Mouse (Mus musculus) intestine, embryonic 16.5 days (tissue): Measurements from ENCODE around the gene Ankrd28. TPM values are rescaled to one million over a fixed set of nuclear protein-coding genes. Genes with fewer than 3 reads are reported as not detected.
"Not testable (repeated sequence)": the region's sequence is repeated elsewhere in the genome, so short reads cannot be mapped to it uniquely, and the experiment has no call there.

Experiments
- ATAC-seq: fragments of 200-750 bp; cut with Nextera tagmentation; 2 replicates; pipeline ENCODE4 v1.8.0; 2017; ENCODE audit warnings: moderate TSS enrichment, moderate library complexity
- H3K27ac ChIP-seq: fragments of 300-500 bp; sonication (generic); 2 replicates; pipeline ENCODE4 v1.5.1; 2014; ENCODE audit warnings: mild to moderate bottlenecking, low read length
- H3K27me3 ChIP-seq: fragments of 300-500 bp; sonication (generic); replicated peaks from 2 replicates; pipeline ENCODE4 v1.6.1; 2014; ENCODE audit warnings: low read length, control low read depth, mixed read lengths; ENCODE audit not compliant: control insufficient read depth, insufficient read depth
- H3K36me3 ChIP-seq: fragments of 300-500 bp; sonication (generic); 2 replicates; pipeline ENCODE4 v1.6.1; 2014; ENCODE audit warnings: low read length, control low read depth; ENCODE audit not compliant: control insufficient read depth, insufficient read depth
- H3K4me1 ChIP-seq: fragments of 300-500 bp; sonication (generic); 2 replicates; pipeline ENCODE4 v1.6.1; 2014; ENCODE audit warnings: low read length, control low read depth, mixed read lengths; ENCODE audit not compliant: control insufficient read depth, insufficient read depth
- H3K4me2 ChIP-seq: fragments of 300-500 bp; sonication (generic); 2 replicates; pipeline ENCODE4 v1.6.1; 2014; ENCODE audit warnings: low read depth, low read length, control low read depth
- H3K4me3 ChIP-seq: fragments of 300-500 bp; sonication (generic); 2 replicates; pipeline ENCODE4 v1.5.1; 2014; ENCODE audit warnings: mild to moderate bottlenecking, low read length
- H3K9ac ChIP-seq: fragments of 300-500 bp; sonication (generic); 2 replicates; pipeline ENCODE4 v1.6.1; 2014; ENCODE audit warnings: low read depth, low read length
- H3K9me3 ChIP-seq: fragments of 300-500 bp; sonication (generic); 2 replicates; pipeline ENCODE4 v1.6.1; 2016; ENCODE audit warnings: low read length, control low read depth; ENCODE audit not compliant: control insufficient read depth
- WGBS: fragments of 180-500 bp; shearing (Covaris S2); extraction: QIAGEN DNeasy Blood & Tissue Kit; methylation state at CpG from one replicate; pipeline ENCODE4 v1.1.7; 2014; 5-methylcytosine and 5-hydroxymethylcytosine counted together
- polyA plus RNA-seq: library from polyadenylated mRNA; unstranded; fragments of >200 nt; fragmentation: Nextera tagmentation; extraction: Ambion mirVana; gene quantifications from 2 replicates; pipeline ENCODE4 v1.2.1, GENCODE M21; 2015

The Ankrd28 gene
- polyA plus RNA-seq, 1 experiment from 2014 or later = 5.1 TPM

GRCm38 (mm10) chr14:31781309-31782049 is 49.0 kb downstream of the Ankrd28 start:
- Histone ChIP-seq H3K27me3 (no peaks in the 10 kb centered on the region), H3K4me3 (peak overlapping the region; percentile 33), H3K27ac (peak overlapping the region; percentile 84), H3K36me3 (no peaks in the 10 kb centered on the region), H3K9ac (peak overlapping the region; percentile 51), H3K4me1 (peaks cover 7% of the 10 kb centered on the region; the same call in 1 of the 2 replicates), H3K4me2 (peak overlapping the region; percentile 44), H3K9me3 (no peaks in the 10 kb centered on the region)
- whole genome bisulfite sequencing = 40% methylated on average over 11 of the region's 11 CpGs
- ATAC-seq = peak; percentile 48; the same call in 1 of the 2 replicates

- Histone ChIP-seq H3K4me3 (peak overlapping the region; percentile 33), H3K27ac (peak overlapping the region; percentile 84), H3K9me3 (no peaks in the 10 kb centered on the region), H3K9ac (0 out of 2 replicates have a peak overlapping the region, but pooled peaks have one; percentile 51), H3K27me3 (no peaks in the 10 kb centered on the region), H3K4me2 (peak overlapping the region; percentile 44), H3K4me1 (peaks cover 7% of the 10 kb centered on the region; the same call in 1 of the 2 replicates), H3K36me3 (no peaks in the 10 kb centered on the region)
- 66% methylated on average over 11 of the region's 11 CpGs for WGBS
- ATAC-seq = no peak
Observed at GRCm38 (mm10) chr14:31780412-31781233, 49.8 kb downstream of the Ankrd28 start.

GRCm38 (mm10) chr14:31773518-31773917 is 56.9 kb downstream of the Ankrd28 start:
- H3K4me3 ChIP-seq = no peak overlapping the region
- H3K4me1 ChIP-seq = no peaks in the 10 kb centered on the region
- H3K27me3 ChIP-seq = no peaks in the 10 kb centered on the region
- H3K4me2 ChIP-seq = no peak overlapping the region
- no peaks in the 10 kb centered on the region for H3K9me3 ChIP-seq
- no peak overlapping the region for H3K9ac ChIP-seq
- H3K36me3 ChIP-seq = no peaks in the 10 kb centered on the region
- WGBS = 84% methylated on average over 4 of the region's 4 CpGs
- ATAC-seq = no peak
- no peak overlapping the region for H3K27ac ChIP-seq

GRCm38 (mm10) chr14:31772251-31772650 is 58.2 kb downstream of the Ankrd28 start:
- Histone ChIP-seq H3K9ac (no peak overlapping the region), H3K4me2 (no peak overlapping the region), H3K27me3 (no peaks in the 10 kb centered on the region), H3K27ac (no peak overlapping the region), H3K9me3 (no peaks in the 10 kb centered on the region), H3K4me3 (no peak overlapping the region), H3K36me3 (no peaks in the 10 kb centered on the region), H3K4me1 (no peaks in the 10 kb centered on the region)
- no peak for ATAC-seq

- no peak for ATAC-seq
- Histone ChIP-seq H3K9ac (no peak overlapping the region), H3K4me3 (no peak overlapping the region), H3K27ac (no peak overlapping the region), H3K9me3 (no peaks in the 10 kb centered on the region), H3K4me2 (no peak overlapping the region), H3K27me3 (no peaks in the 10 kb centered on the region), H3K36me3 (no peaks in the 10 kb centered on the region), H3K4me1 (no peaks in the 10 kb centered on the region)
- 61% methylated on average over 3 of the region's 3 CpGs for WGBS
Observed at GRCm38 (mm10) chr14:31768531-31768930, 61.9 kb downstream of the Ankrd28 start.

GRCm38 (mm10) chr14:31764083-31764482 is 66.4 kb downstream of the Ankrd28 start:
- H3K36me3 ChIP-seq = no peaks in the 10 kb centered on the region
- H3K9me3 ChIP-seq = no peaks in the 10 kb centered on the region
- H3K27ac ChIP-seq = no peak overlapping the region
- H3K9ac ChIP-seq = no peak overlapping the region
- H3K27me3 ChIP-seq = no peaks in the 10 kb centered on the region
- no peak overlapping the region for H3K4me2 ChIP-seq
- 88% methylated on average over 2 of the region's 2 CpGs for WGBS
- no peak overlapping the region for H3K4me3 ChIP-seq
- H3K4me1 ChIP-seq = no peaks in the 10 kb centered on the region
- no peak for ATAC-seq

- WGBS = 90% methylated on average over 7 of the region's 7 CpGs
Observed at GRCm38 (mm10) chr14:31761727-31762126, 68.7 kb downstream of the Ankrd28 start.

GRCm38 (mm10) chr14:31759195-31759594 is 71.3 kb downstream of the Ankrd28 start:
- Histone ChIP-seq H3K9me3 (no peaks in the 10 kb centered on the region), H3K4me2 (no peak overlapping the region), H3K4me3 (no peak overlapping the region), H3K4me1 (no peaks in the 10 kb centered on the region), H3K36me3 (no peaks in the 10 kb centered on the region), H3K9ac (no peak overlapping the region), H3K27me3 (no peaks in the 10 kb centered on the region), H3K27ac (no peak overlapping the region)
- ATAC-seq = no peak
- 93% methylated on average over 2 of the region's 2 CpGs for WGBS

More at GRCm38 (mm10) chr14:31761727-31762126, 68.7 kb downstream of the Ankrd28 start:
- H3K4me2 ChIP-seq = no peak overlapping the region
- H3K36me3 ChIP-seq = no peaks in the 10 kb centered on the region
- no peak for ATAC-seq
- H3K4me1 ChIP-seq = no peaks in the 10 kb centered on the region
- no peaks in the 10 kb centered on the region for H3K27me3 ChIP-seq
- H3K27ac ChIP-seq = no peak overlapping the region
- no peak overlapping the region for H3K9ac ChIP-seq
- no peaks in the 10 kb centered on the region for H3K9me3 ChIP-seq
- H3K4me3 ChIP-seq = no peak overlapping the region

- not testable (repeated sequence) for H3K36me3 ChIP-seq, H3K4me2 ChIP-seq, H3K27me3 ChIP-seq, H3K9ac ChIP-seq, H3K4me1 ChIP-seq, H3K27ac ChIP-seq, H3K9me3 ChIP-seq, ATAC-seq, H3K4me3 ChIP-seq
- WGBS = 92% methylated on average over 3 of the region's 3 CpGs
Observed at GRCm38 (mm10) chr14:31758410-31758809, 72.0 kb downstream of the Ankrd28 start.
